Mouse (Mus musculus) ES-Bruce4 (cell line): ENCODE data around the gene Olfr458. TPM values are rescaled to one million over a fixed set of nuclear protein-coding genes. Genes with fewer than 3 reads are reported as not detected.

Experiments
- H3K27ac ChIP-seq: 2 replicates; pipeline ENCODE4 v1.5.1; 2012; ENCODE audit warnings: low read length, inconsistent platforms; ENCODE audit not compliant: insufficient read depth
- H3K27me3 ChIP-seq: 2 replicates; pipeline ENCODE4 v1.6.1; 2012; ENCODE audit warnings: mild to moderate bottlenecking, low read length, inconsistent platforms; ENCODE audit not compliant: control insufficient read depth, poor library complexity, insufficient read depth, severe bottlenecking
- H3K36me3 ChIP-seq: 2 replicates; pipeline ENCODE4 v1.6.1; 2012; ENCODE audit warnings: inconsistent platforms, mild to moderate bottlenecking, low read length, moderate library complexity; ENCODE audit not compliant: control insufficient read depth, poor library complexity, insufficient read depth, severe bottlenecking
- H3K4me1 ChIP-seq: one replicate; pipeline ENCODE4 v1.8.1; 2011; ENCODE audit warnings: low read length; ENCODE audit not compliant: control insufficient read depth, insufficient read depth
- H3K4me3 ChIP-seq: 2 replicates; pipeline ENCODE4 v1.5.1; 2011; ENCODE audit warnings: low read depth, mild to moderate bottlenecking, low read length
- H3K9ac ChIP-seq: 2 replicates; pipeline ENCODE4 v1.6.1; 2012; ENCODE audit warnings: low read depth, mild to moderate bottlenecking, inconsistent platforms; ENCODE audit not compliant: poor library complexity, severe bottlenecking
- H3K9me3 ChIP-seq: replicated peaks from 2 replicates; pipeline ENCODE4 v1.6.1; 2012; ENCODE audit warnings: mild to moderate bottlenecking, low read length, inconsistent platforms; ENCODE audit not compliant: control insufficient read depth, poor library complexity, insufficient read depth, severe bottlenecking
- CTCF ChIP-seq: IDR thresholded peaks from one replicate; pipeline ENCODE4 v1.8.1; 2011; ENCODE audit warnings: low read depth, low read length
- EP300 ChIP-seq: IDR thresholded peaks from 2 replicates; pipeline ENCODE4 v1.6.1; 2011; ENCODE audit warnings: low read depth, low read length; ENCODE audit not compliant: insufficient read depth
- POLR2A ChIP-seq: IDR thresholded peaks from one replicate; pipeline ENCODE4 v1.8.1; 2011; ENCODE audit warnings: low read length; ENCODE audit not compliant: insufficient read depth
- polyA plus RNA-seq: library from polyadenylated mRNA; stranded (reverse); fragments of >200 nt; gene quantifications from 2 replicates; pipeline ENCODE4 v1.2.4, GENCODE M21; 2011; ENCODE audit warnings: low read depth; ENCODE audit not compliant: missing spikeins, insufficient read depth, insufficient read length

Gene Olfr458
- polyA plus RNA-seq, 1 experiment: not detected

DNA sequence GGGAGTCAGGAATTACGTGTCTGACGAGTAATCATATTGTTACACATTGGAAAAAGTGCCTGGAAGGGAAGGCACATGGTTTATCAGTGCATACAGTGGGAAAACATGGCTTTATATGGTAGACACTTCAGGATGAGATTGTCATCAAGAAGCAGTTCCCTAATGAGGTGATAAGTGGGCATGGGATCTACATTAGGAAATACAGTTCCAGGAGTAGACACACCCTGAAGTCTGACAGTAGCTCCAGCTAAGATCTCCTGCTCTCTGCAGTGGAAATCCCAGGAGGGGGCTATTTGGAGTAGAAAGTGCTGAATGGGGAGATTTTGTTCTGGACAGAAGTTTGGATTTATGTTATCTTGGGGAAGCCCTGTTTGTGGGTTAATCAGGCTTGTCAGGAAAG lies 23.6 kb downstream of the Olfr458 start:
- no peaks in the 10 kb centered on the region for H3K36me3 ChIP-seq
- TF ChIP-seq EP300: no peak
- TF ChIP-seq CTCF: no peak
- TF ChIP-seq POLR2A: no peak
- H3K9me3 ChIP-seq: no peaks in the 10 kb centered on the region
- H3K27ac ChIP-seq: no peak overlapping the region
- no peak overlapping the region for H3K9ac ChIP-seq
- H3K27me3 ChIP-seq: no peaks in the 10 kb centered on the region
- H3K4me3 ChIP-seq: no peak overlapping the region
- H3K4me1 ChIP-seq: no peaks in the 10 kb centered on the region

DNA sequence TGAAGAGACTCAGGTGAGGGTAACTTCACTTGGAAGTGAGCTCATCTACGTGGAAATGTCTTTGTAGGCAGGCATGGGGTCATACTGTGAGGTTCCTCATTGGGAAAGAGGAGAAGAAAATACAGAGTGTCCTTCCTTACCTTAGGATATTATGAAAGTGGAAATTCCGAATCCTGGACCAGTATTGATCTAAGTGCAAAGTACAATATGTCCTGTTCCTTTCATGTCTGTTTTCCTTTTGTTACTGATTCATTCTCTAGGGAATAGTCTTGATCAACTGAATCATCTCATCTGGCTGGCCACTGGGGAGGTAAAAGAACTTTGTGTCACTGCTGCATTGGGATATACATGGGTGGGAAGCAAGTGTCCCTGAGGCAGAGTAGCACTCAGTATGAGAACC lies 29.5 kb downstream of the Olfr458 start:
- no peaks in the 10 kb centered on the region for H3K27me3 ChIP-seq
- no peak for TF ChIP-seq CTCF
- no peak for TF ChIP-seq EP300
- no peak for TF ChIP-seq POLR2A
- no peak overlapping the region for H3K9ac ChIP-seq
- H3K36me3 ChIP-seq: no peaks in the 10 kb centered on the region
- no peak overlapping the region for H3K27ac ChIP-seq
- no peak overlapping the region for H3K4me3 ChIP-seq
- H3K4me1 ChIP-seq: no peaks in the 10 kb centered on the region
- no peaks in the 10 kb centered on the region for H3K9me3 ChIP-seq

DNA sequence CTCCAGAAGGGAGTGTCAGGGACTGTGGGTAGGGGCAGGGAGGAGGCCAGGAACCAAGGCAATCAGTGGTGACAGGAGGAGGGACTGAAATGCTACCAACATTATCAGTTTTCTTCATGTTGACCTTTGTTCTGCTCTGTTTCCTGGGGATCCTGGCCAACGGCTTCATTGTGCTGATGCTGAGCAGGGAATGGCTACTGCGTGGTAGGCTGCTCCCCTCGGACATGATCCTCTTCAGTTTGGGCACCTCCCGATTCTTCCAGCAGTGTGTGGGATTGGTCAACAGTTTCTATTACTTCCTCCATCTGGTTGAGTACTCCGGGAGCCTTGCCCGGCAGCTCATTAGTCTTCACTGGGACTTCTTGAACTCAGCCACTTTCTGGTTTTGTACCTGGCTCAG lies 30.6 kb downstream of the Olfr458 start, which contains the start of gene Tas2r126:
Gene Tas2r126 (plus strand): TSS at position 90 of the 400 bp plus-strand sequence.
- H3K9me3 ChIP-seq: no peaks in the 10 kb centered on the region
- H3K9ac ChIP-seq: no peak within 1 kb of the TSS
- H3K4me3 ChIP-seq: no peak within 1 kb of the TSS
- no peaks in the 10 kb centered on the region for H3K4me1 ChIP-seq
- TF ChIP-seq POLR2A: no peak
- TF ChIP-seq EP300: no peak
- no peak for TF ChIP-seq CTCF
- H3K36me3 ChIP-seq: no peaks in the 10 kb centered on the region
- H3K27me3 ChIP-seq: no peaks in the 10 kb centered on the region
- no peak within 1 kb of the TSS for H3K27ac ChIP-seq

GRCm38 (mm10) chr6:42433554-42433953 lies 31.4 kb downstream of the Olfr458 start:
- Histone ChIP-seq H3K4me1 (no peaks in the 10 kb centered on the region), H3K9me3 (no peaks in the 10 kb centered on the region), H3K9ac (no peak overlapping the region), H3K36me3 (no peaks in the 10 kb centered on the region), H3K4me3 (no peak overlapping the region), H3K27ac (no peak overlapping the region), H3K27me3 (no peaks in the 10 kb centered on the region)
- TF ChIP-seq CTCF (no peak), EP300 (no peak)

DNA sequence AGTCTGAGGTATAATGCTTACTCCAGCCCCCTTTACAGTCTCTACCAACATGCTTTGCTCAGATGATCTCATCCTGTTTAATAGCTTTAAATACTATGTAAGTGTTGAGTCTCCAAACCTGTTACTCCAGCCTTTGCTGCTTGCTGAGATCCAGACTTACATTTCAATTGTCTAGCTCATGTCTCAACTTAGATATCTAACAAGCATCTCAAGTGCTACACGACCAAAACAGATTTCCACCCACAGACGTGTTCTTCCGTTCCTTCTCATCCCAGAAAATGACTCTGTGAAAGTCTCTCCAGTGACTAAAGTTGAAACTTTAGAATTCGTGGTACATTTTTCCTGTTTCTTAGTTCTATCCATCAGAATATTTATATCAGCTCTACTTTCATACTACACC lies 38.7 kb downstream of the Olfr458 start:
- Histone ChIP-seq H3K36me3 (no peaks in the 10 kb centered on the region), H3K4me3 (no peak overlapping the region), H3K9ac (no peak overlapping the region), H3K27me3 (no peaks in the 10 kb centered on the region), H3K4me1 (no peaks in the 10 kb centered on the region), H3K27ac (no peak overlapping the region), H3K9me3 (no peaks in the 10 kb centered on the region)
- TF ChIP-seq CTCF (no peak), EP300 (no peak), POLR2A (no peak)

- H3K27me3 ChIP-seq: no peaks in the 10 kb centered on the region
- TF ChIP-seq CTCF: no peak
- TF ChIP-seq POLR2A: no peak
- no peak for TF ChIP-seq EP300
- H3K4me1 ChIP-seq: no peaks in the 10 kb centered on the region
- no peaks in the 10 kb centered on the region for H3K36me3 ChIP-seq
- no peak overlapping the region for H3K27ac ChIP-seq
- H3K9ac ChIP-seq: no peak overlapping the region
- no peaks in the 10 kb centered on the region for H3K9me3 ChIP-seq
- H3K4me3 ChIP-seq: no peak overlapping the region
Measured at GRCm38 (mm10) chr6:42424472-42424871, 40.5 kb downstream of the Olfr458 start.
